Mouse (Mus musculus) C2C12 (cell line): ENCODE data around the gene Fyn. TPM values are rescaled to one million over a fixed set of nuclear protein-coding genes. Genes with fewer than 3 reads are reported as not detected.

Experiments used
- H3K27me3 ChIP-seq: one replicate; pipeline ENCODE4 v1.6.1; 2011; ENCODE audit not compliant: control insufficient read depth, insufficient read depth, insufficient read length
- H3K36me3 ChIP-seq: one replicate; pipeline ENCODE4 v1.6.1; 2011; ENCODE audit not compliant: control insufficient read depth, insufficient read depth
- H3K4me3 ChIP-seq: one replicate; pipeline ENCODE4 v1.5.1; 2011; ENCODE audit warnings: mild to moderate bottlenecking, control low read depth; ENCODE audit not compliant: poor library complexity, insufficient read depth, severe bottlenecking
- H3K79me2 ChIP-seq: one replicate; pipeline ENCODE4 v1.6.1; 2011; ENCODE audit not compliant: control insufficient read depth, insufficient read depth
- H3K79me3 ChIP-seq: one replicate; pipeline ENCODE4 v1.6.1; 2011; ENCODE audit warnings: low read depth, control low read depth
- H3ac ChIP-seq: one replicate; pipeline ENCODE3; 2011; ENCODE audit warnings: low read depth; ENCODE audit not compliant: control insufficient read depth, insufficient read length
- CEBPB ChIP-seq: IDR thresholded peaks from one replicate; pipeline ENCODE4 v1.6.1; 2011; ENCODE audit warnings: low read depth, mild to moderate bottlenecking, control low read depth, moderate library complexity
- CTCF ChIP-seq: IDR thresholded peaks from one replicate; pipeline ENCODE4 v1.5.1; 2011; ENCODE audit not compliant: control insufficient read depth, insufficient read depth, insufficient read length
- FOSL1 ChIP-seq: IDR thresholded peaks from one replicate; pipeline ENCODE4 v1.8.0; 2011; ENCODE audit warnings: mild to moderate bottlenecking, low read length; ENCODE audit not compliant: poor library complexity, insufficient read depth, severe bottlenecking
- MAX ChIP-seq: IDR thresholded peaks from one replicate; pipeline ENCODE4 v1.6.1; 2011; ENCODE audit warnings: mild to moderate bottlenecking, control low read depth
- MYOD1 ChIP-seq: IDR thresholded peaks from one replicate; pipeline ENCODE4 v1.6.1; 2011; ENCODE audit warnings: low read depth; ENCODE audit not compliant: control insufficient read depth, insufficient read length
- MYOG ChIP-seq: IDR thresholded peaks from one replicate; pipeline ENCODE4 v1.6.1; 2011; ENCODE audit not compliant: control insufficient read depth, insufficient read length; ENCODE audit errors: extremely low read depth
- USF1 ChIP-seq: IDR thresholded peaks from one replicate; pipeline ENCODE4 v1.6.1; 2011; ENCODE audit warnings: low read depth, mild to moderate bottlenecking, control low read depth, moderate library complexity
- long read RNA-seq, 2 experiments: library from polyadenylated mRNA; unstranded; transcript quantifications; one replicate each; pipeline ENCODE4 v2.0.0; 2019 to 2020
- polyA plus RNA-seq: library from polyadenylated mRNA; unstranded; fragments of >200 nt; fragmentation: generic; extraction: Trizol; gene quantifications from one replicate; pipeline ENCODE4 v1.2.1, GENCODE M21; 2012; ENCODE audit warnings: missing spikeins

The Fyn gene
- 16.1 TPM for polyA plus RNA-seq
- long read RNA-seq, experiment 1, partial matches to known transcripts: 4 of 6 reads
- long read RNA-seq, experiment 1, other reads (novel, unspliced or antisense): 1 of 6 reads
- long read RNA-seq, experiment 2, partial matches to known transcripts: 1 of 1 reads
- long read RNA-seq, experiment 2, other reads (novel, unspliced or antisense): 0 of 1 reads

DNA sequence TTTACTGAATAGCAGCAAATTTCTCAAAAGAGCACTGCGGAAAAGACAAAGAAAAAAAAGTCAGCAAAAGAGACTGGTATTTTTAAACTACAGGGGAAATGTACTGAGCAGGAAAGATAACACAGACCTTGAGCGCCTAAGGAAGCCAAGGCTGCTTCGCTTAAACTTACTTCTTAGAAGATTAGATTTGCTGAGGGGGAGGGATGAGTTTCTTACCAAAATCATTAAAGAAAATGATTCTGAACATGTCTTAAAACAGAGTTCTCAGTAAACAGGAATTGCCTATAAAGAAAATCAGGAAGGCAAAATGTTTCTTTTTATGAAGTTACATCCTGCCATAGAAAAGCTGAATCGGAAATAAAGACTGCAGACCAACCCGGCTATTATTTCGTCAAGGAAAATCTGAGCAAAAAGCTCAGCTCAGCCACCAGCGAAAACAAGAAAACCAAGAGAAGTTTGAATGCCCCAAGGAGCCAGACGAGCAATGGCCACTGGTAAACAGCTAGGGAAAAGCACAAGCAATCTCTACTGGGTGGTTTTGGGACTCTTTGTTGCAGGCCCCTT is at the start of gene Fyn:
Gene Fyn, plus strand, starts transcription at position 284 of the 564 bp plus-strand sequence.
- Histone ChIP-seq H3K27me3 (no peaks in the 10 kb centered on the region), H3K4me3 (peak within 1 kb of the TSS; percentile 62)
- TF ChIP-seq MYOD1 (no peak), CEBPB (no peak), MYOG (no peak), MAX (no peak), USF1 (no peak), FOSL1 (no peak), CTCF (no peak)

DNA sequence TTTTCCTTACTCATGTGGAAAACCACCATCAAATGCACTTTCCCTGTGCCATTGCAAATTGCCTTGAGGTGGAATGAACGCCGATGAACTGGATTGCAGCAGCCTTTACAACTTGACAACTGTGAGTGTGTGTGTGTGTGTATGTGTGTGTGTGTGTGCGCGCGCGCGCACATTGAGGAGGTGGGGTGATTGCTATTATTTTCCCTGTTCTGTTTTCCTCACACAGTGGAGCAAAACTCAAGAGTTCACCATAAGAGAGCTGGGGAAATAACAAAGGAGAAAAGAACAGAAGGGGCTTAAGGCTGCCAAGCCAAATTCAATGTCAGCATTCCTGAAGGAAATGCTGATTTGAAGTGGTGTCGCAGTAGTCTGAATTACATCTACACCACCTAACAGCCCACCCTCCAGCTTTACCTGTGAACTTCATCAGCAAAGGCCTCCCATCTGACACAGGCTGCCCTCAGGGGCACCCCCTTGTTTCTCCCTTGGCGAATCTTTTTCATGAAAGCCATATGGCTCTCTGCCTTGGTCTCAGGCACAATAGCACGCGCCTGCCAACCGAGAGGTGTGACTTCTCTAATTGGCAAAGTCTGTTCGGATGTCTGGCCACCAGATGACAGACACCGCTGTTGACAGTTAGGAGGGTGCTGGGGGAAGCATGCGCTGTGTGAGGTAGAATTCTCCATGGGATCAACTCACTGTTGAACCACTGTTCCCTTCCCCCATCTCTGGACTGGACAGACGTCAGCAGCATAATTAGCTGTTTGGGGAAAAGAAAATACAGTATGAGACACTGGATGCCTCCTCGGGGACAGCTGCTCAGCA is 47.6 kb upstream of the Fyn start:
- Histone ChIP-seq H3ac (no peak overlapping the region), H3K4me3 (no peak overlapping the region), H3K27me3 (no peaks in the 10 kb centered on the region), H3K79me2 (no peaks in the 10 kb centered on the region), H3K36me3 (no peaks in the 10 kb centered on the region), H3K79me3 (no peaks in the 10 kb centered on the region)
- no peak for TF ChIP-seq USF1
- TF ChIP-seq MAX: no peak
- TF ChIP-seq MYOD1: no peak
- TF ChIP-seq FOSL1: no peak
- no peak for TF ChIP-seq CTCF
- TF ChIP-seq CEBPB: no peak
- no peak for TF ChIP-seq MYOG

More for the DNA sequence above, at the start of gene Fyn:
- Histone ChIP-seq H3K79me2 (peaks cover 30% of the 10 kb centered on the region), H3K79me3 (no peaks in the 10 kb centered on the region), H3ac (peak within 1 kb of the TSS; percentile 73), H3K36me3 (no peaks in the 10 kb centered on the region)

- no peaks in the 10 kb centered on the region for H3K36me3 ChIP-seq
- TF ChIP-seq MYOG (no peak), MAX (no peak), CEBPB (no peak), MYOD1 (no peak), CTCF (no peak), USF1 (no peak), FOSL1 (no peak)
- H3ac ChIP-seq: no peak overlapping the region
- H3K79me2 ChIP-seq: no peaks in the 10 kb centered on the region
- no peaks in the 10 kb centered on the region for H3K79me3 ChIP-seq
- no peak overlapping the region for H3K4me3 ChIP-seq
- H3K27me3 ChIP-seq: no peaks in the 10 kb centered on the region
Measured at GRCm38 (mm10) chr10:39321623-39321985, 47.1 kb upstream of the Fyn start.

GRCm38 (mm10) chr10:39322143-39322542 is 46.5 kb upstream of the Fyn start:
- H3ac ChIP-seq: no peak overlapping the region
- H3K79me3 ChIP-seq: no peaks in the 10 kb centered on the region
- H3K79me2 ChIP-seq: no peaks in the 10 kb centered on the region
- no peaks in the 10 kb centered on the region for H3K27me3 ChIP-seq
- no peaks in the 10 kb centered on the region for H3K36me3 ChIP-seq
- H3K4me3 ChIP-seq: no peak overlapping the region
- TF ChIP-seq MYOG (no peak), USF1 (peak; percentile 47)

GRCm38 (mm10) chr10:39324291-39324690 is 44.4 kb upstream of the Fyn start:
- Histone ChIP-seq H3ac (no peak overlapping the region), H3K79me3 (no peaks in the 10 kb centered on the region), H3K4me3 (no peak overlapping the region), H3K36me3 (no peaks in the 10 kb centered on the region), H3K27me3 (no peaks in the 10 kb centered on the region), H3K79me2 (no peaks in the 10 kb centered on the region)
- TF ChIP-seq USF1: no peak
- TF ChIP-seq CEBPB: peak; percentile 83

DNA sequence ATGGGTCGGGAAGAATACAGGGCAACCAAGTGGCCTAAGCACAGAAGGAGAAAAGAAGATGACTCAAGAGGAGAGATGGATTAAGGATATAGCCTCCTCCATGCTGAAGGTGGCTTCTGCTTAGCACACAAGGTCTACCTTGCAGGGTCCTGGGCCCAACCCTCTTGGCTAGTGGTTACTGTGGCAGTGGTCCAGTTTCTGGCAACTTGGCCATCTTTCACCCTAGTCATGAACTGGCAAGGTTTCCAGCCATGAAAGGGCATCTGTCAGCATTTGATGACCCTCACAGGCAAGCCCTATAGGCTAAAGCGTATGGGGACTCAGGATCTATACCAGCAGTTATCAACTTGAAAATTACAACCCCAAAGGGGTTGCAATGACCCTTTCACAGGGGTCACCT is 40.0 kb upstream of the Fyn start:
- TF ChIP-seq CEBPB: no peak
- no peak for TF ChIP-seq MYOG
- TF ChIP-seq FOSL1: no peak
- no peak for TF ChIP-seq MAX
- no peak for TF ChIP-seq CTCF
- TF ChIP-seq MYOD1: no peak
- TF ChIP-seq USF1: no peak
- Histone ChIP-seq H3K4me3 (no peak overlapping the region), H3K36me3 (no peaks in the 10 kb centered on the region), H3ac (no peak overlapping the region), H3K27me3 (no peaks in the 10 kb centered on the region), H3K79me2 (no peaks in the 10 kb centered on the region), H3K79me3 (no peaks in the 10 kb centered on the region)
